Mouse (Mus musculus): Measurements from ENCODE around the gene Dnah9.

The Dnah9 gene

GRCm38 (mm10) chr11:65918480-65919236, 249.7 kb downstream of the Dnah9 start:
- no peak for DNase-seq (ENCODE audit: low spot score)

- no peak for DNase-seq (ENCODE audit: low spot score)
Observed at GRCm38 (mm10) chr11:65909195-65909594, 259.2 kb downstream of the Dnah9 start.

GRCm38 (mm10) chr11:65905487-65905886, 262.9 kb downstream of the Dnah9 start:
- no peak for DNase-seq (ENCODE audit: low spot score)

DNA sequence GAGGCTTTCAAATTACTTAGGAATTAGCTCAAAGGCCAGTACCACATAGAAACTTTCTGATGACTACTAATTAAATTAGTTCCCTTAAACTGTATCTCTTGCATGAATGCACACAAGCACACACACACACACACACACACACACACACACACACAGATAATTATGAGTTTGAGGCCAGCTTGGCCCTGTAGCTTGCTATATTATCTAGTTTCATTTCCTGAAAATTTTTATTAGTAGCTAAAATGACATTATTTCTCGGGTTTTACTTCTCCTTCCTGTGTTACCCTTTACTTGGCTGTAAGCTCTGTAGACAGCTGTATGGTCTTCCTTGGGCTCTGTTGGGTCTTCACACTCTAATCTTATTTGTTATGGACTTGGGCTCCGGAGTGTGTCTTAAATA, 264.4 kb downstream of the Dnah9 start:
- no peak for DNase-seq (ENCODE audit: low spot score)

DNA sequence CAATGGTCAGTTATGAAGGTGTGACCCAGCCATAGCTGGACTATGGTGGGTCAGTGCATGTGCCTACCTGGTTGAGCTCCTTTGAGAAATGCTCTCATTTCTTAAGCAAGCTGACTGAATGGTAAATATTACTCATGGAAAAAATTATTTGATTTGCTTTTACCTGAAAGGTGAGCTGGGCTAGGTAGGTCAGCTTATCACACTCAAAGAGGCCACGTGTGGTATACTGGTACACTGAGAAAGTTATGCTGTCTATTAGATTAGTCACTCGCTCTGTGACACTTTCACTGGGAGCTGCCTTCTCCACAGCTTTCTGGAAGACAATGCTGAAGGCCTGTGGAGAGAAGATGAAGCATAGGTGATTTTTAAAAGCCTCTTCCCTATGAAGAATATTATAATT, 286.9 kb downstream of the Dnah9 start:
- DNase-seq (ENCODE audit: low spot score), result no peak

DNA sequence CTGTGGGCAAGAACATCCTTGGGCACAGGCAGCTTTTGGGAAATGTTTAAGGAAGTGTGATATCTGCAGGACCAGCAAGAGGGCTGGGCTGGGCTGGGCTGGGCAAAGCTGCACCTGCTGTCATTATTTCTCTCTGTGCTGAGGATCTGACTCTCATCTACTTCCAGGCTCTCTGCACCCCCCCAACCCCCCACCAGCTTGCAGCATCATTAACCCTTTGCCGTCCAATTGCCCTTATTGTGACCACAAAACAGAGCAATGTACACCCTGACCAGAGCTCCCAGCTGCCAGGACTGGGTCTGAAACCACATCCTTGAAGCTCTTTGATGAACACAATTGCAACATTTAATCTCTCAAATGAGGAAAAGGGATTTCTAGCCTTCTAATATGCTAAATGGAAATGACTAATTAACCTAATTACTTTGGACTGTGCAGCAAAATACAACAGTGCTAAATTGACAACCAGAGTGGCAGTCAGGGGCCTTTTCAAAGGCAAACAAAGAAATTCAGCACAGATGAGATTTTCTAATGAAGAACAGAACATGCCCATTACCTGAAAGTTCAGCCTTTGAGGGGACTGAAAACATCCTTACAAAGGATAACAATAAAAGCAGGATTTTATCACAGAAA, 291.1 kb downstream of the Dnah9 start:
- no peak for DNase-seq (ENCODE audit: low spot score)

- no peak for DNase-seq (ENCODE audit: low spot score)
Observed at GRCm38 (mm10) chr11:65861476-65861875, 306.9 kb downstream of the Dnah9 start.

DNA sequence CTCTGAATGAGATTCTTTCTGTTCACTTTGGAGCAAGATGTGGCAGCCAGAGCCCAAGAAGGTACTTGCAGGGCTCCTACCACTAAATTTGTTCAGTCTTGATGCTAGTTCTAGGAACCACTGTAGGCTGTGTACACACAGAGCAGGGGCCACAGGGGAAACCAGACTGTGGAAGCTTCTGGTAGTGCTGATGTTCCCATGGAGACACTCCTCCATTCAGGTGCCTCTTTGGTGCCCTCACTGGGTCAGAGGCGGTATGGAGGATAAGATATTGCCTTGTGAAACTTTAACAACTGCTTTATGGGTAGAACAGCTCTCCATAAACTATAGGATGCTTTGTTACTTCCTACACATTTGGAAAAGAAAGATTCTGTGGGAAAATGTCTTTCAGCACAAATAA, 316.3 kb downstream of the Dnah9 start:
- no peak for DNase-seq (ENCODE audit: low spot score)

GRCm38 (mm10) chr11:65846446-65846845, 321.9 kb downstream of the Dnah9 start:
- no peak for DNase-seq (ENCODE audit: low spot score)

- DNase-seq (ENCODE audit: low spot score), result no peak
Observed at GRCm38 (mm10) chr11:65838999-65839398, 329.4 kb downstream of the Dnah9 start.

GRCm38 (mm10) chr11:65824556-65824955, 343.8 kb downstream of the Dnah9 start:
- no peak for DNase-seq (ENCODE audit: low spot score)

GRCm38 (mm10) chr11:65820877-65821276, 347.5 kb downstream of the Dnah9 start:
- DNase-seq (ENCODE audit: low spot score), result peak; percentile 28

DNA sequence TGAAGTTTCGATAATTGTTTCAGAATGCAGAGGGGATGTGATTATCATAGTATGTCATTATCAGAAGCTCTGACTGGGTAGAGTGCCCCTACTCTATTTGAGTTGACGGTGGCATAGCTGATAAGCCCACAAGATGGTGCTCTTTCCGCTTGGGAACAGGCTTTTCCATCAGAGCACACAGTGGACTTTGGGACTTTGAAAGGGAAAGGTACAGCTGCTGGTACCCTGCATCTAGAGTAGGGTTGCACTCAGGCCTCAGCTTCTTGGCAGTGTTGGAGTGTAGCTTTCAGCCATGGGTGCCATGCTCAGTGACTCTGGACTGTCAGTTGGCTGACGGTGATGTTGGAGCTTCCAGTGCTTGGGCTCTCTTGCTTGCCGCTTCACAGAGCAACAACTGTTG, 348.1 kb downstream of the Dnah9 start:
- DNase-seq (ENCODE audit: low spot score), result no peak

- no peak for DNase-seq (ENCODE audit: low spot score)
Observed at GRCm38 (mm10) chr11:65818193-65818592, 350.2 kb downstream of the Dnah9 start.

DNA sequence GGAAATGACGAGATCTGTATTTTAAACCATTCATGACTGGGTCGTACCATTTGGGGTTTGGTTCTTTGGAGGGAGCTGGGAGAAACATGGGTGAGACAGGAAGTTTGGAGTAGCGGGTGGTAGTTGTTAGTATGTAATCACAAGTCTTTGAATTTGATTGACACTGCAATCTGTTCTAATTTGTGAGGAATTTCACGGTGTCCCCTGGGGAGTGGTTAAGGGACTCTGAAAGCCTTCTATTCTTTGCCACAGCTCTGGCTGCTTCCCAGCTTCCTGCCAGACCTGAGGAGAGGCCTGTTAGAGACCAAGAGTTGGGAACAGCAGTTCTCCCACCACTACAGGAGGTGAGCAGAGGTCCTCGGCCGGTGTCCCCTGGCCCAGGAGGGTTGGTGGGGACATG, 352.1 kb downstream of the Dnah9 start:
- no peak for DNase-seq (ENCODE audit: low spot score)

- no peak for DNase-seq (ENCODE audit: low spot score)
Observed at GRCm38 (mm10) chr11:65814381-65814780, 354.0 kb downstream of the Dnah9 start.

GRCm38 (mm10) chr11:65812088-65812487, 356.3 kb downstream of the Dnah9 start:
- DNase-seq (ENCODE audit: low spot score), result no peak

DNA sequence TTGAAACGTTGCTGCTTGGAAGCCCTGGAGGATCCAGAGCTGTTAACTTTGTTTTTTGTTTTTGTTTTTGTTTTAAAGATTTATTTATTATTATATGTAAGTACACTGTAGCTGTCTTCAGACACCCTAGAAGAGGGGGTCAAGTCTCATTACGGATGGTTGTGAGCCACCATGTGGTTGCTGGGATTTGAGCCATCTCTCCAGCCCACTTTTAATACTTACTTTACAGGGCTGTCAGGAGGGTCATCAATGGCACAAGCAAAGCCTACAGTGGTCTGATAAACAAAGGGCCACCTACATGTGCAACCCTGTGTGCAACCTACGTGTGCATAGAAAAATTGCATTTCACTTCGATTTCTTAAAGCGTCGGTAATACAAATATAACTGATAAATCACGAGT, 360.8 kb downstream of the Dnah9 start:
- no peak for DNase-seq (ENCODE audit: low spot score)

GRCm38 (mm10) chr11:65806909-65807504, 361.3 kb downstream of the Dnah9 start, which contains the start of gene Zkscan6:
Gene Zkscan6, plus strand, starts transcription at chr11:65807175.
- DNase-seq (ENCODE audit: low spot score), result peak; percentile 82

- DNase-seq (ENCODE audit: low spot score), result peak; percentile 78
Observed at GRCm38 (mm10) chr11:65806321-65806904, 361.9 kb downstream of the Dnah9 start.

- no peak for DNase-seq (ENCODE audit: low spot score)
Observed at GRCm38 (mm10) chr11:65801899-65802298, 366.5 kb downstream of the Dnah9 start.

DNA sequence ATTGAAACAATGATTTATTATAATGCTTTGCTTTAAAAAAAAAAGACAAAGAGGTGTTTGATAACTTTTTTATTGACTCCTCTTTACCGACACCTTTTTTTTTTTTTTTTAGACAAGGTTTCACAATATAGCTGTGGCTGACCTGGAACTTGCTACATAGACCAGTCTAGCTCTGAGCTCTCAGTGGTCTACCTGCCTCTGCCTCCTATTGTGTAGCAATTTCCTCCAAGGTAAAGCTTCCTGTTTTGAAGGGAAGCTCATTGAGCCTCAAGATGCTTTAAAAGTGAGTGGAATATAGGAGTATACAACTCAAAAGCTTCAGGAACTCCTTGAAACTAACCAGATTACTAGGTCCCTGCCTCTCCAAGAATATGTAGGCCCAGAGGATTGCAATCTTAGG, 372.5 kb downstream of the Dnah9 start:
- no peak for DNase-seq (ENCODE audit: low spot score)

Measured in T-cell, adult 2 months (primary cell).